Mouse (Mus musculus) CH12F3 (cell line): ENCODE measurements around the gene Tesk2.
"Not testable (repeated sequence)": the region's sequence is repeated elsewhere in the genome, so short reads cannot be mapped to it uniquely, and the experiment has no call there.

Source experiments
- in situ Hi-C: fragments of 300-500 bp; cut with MboI; formaldehyde crosslinking; loops from 2 replicates; pipeline ENCODE4 v1.14.3; 2020; ENCODE audit warnings: low sequenced_read_pairs

Gene Tesk2

GRCm38 (mm10) chr4:116720343-116721097, at the start of gene Tesk2:
Gene Tesk2 (plus strand): TSS chr4:116720948.
- in situ Hi-C loops: no loop called here

GRCm38 (mm10) chr4:116672785-116673184, 48.0 kb upstream of the Tesk2 start:
- in situ Hi-C loops: no loop called here

GRCm38 (mm10) chr4:116674761-116675160, 46.0 kb upstream of the Tesk2 start:
- in situ Hi-C loops: not testable (repeated sequence)

- in situ Hi-C loops: no loop called here
These were observed 44.7 kb upstream of the Tesk2 start for GRCm38 (mm10) chr4:116676027-116676426.

GRCm38 (mm10) chr4:116677808-116678207, 42.9 kb upstream of the Tesk2 start:
- in situ Hi-C loops: no loop called here

GRCm38 (mm10) chr4:116679141-116679540, 41.6 kb upstream of the Tesk2 start:
- in situ Hi-C loops: no loop called here

GRCm38 (mm10) chr4:116680521-116680920, 40.2 kb upstream of the Tesk2 start:
- in situ Hi-C loops: not testable (repeated sequence)

GRCm38 (mm10) chr4:116683957-116684356, 36.8 kb upstream of the Tesk2 start:
- in situ Hi-C loops: no loop called here

- in situ Hi-C loops: no loop called here
These were observed 36.1 kb upstream of the Tesk2 start for GRCm38 (mm10) chr4:116684665-116685064.

- in situ Hi-C loops: no loop called here
These were observed 35.2 kb upstream of the Tesk2 start, which contains the start of gene Prdx1 for GRCm38 (mm10) chr4:116685402-116686061. Gene Prdx1 (plus strand): TSS chr4:116685544.

GRCm38 (mm10) chr4:116687041-116687440, 33.7 kb upstream of the Tesk2 start:
- in situ Hi-C loops: no loop called here

- in situ Hi-C loops: no loop called here
These were observed 31.4 kb upstream of the Tesk2 start for GRCm38 (mm10) chr4:116689309-116689876.

- in situ Hi-C loops: no loop called here
These were observed 28.6 kb upstream of the Tesk2 start for GRCm38 (mm10) chr4:116692146-116692545.

GRCm38 (mm10) chr4:116693785-116694184, 27.0 kb upstream of the Tesk2 start:
- in situ Hi-C loops: no loop called here

- in situ Hi-C loops: no loop called here
These were observed 21.9 kb upstream of the Tesk2 start for GRCm38 (mm10) chr4:116698693-116699342.

GRCm38 (mm10) chr4:116700964-116701363, 19.8 kb upstream of the Tesk2 start:
- in situ Hi-C loops: no loop called here

- in situ Hi-C loops: no loop called here
These were observed 16.9 kb upstream of the Tesk2 start for GRCm38 (mm10) chr4:116703804-116704203.

GRCm38 (mm10) chr4:116707666-116708065, 13.1 kb upstream of the Tesk2 start:
- in situ Hi-C loops: no loop called here

GRCm38 (mm10) chr4:116708201-116708764, 12.5 kb upstream of the Tesk2 start, which contains the start of the genes Mmachc and Ccdc163:
Gene Mmachc (minus strand): TSS chr4:116708406.
Gene Ccdc163 (plus strand): TSS chr4:116708509.
- in situ Hi-C loops: no loop called here

GRCm38 (mm10) chr4:116708791-116709390, 11.9 kb upstream of the Tesk2 start:
- in situ Hi-C loops: no loop called here
